Mouse (Mus musculus): ENCODE measurements around the gene Ppp1r3a. TPM values are rescaled to one million over a fixed set of nuclear protein-coding genes. Genes with fewer than 3 reads are reported as not detected.
"Not testable (repeated sequence)": the region's sequence is repeated elsewhere in the genome, so short reads cannot be mapped to it uniquely, and the experiment has no call there.

Ppp1r3a gene
- not detected in 2 replicates for total RNA-seq (2017)

DNA sequence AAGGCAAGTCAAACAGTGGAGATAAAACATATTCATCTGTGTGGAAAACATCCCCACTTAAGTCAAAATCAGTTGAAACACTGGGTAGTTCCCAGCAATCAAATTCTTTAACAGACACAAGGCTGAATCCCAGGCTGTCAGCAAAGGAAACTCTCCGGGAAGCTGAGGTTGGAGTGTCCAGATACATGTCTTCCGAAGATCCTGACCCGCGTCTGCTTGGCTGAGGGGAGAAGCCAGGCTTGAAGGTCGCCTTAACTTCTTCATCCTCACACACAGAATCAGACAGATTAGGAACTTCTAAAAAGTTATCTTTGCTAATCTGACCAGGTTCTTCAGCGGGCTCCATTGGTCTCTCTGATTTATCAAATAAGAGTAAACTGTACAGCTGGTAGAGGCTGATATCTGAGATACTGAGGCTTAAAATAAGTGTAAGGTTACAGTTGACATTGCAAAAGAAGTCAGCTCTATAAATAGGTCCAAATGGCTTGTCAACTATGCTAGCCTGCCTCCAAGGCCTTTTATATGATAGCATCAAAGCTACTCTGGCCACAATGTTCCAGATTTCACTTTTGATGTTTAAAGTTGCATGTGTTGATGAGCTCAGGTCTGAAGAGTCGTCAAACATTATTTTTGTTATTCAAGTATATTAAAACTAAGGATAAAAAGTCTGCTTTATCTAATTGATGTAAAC is at the start of gene Ppp1r3a:
TSS of gene Ppp1r3a (minus strand) at position 374 of the 691 bp plus-strand sequence.
- no peak for ATAC-seq (replicated peaks; ENCODE audit: low read depth, poor library complexity, severe bottlenecking)

DNA sequence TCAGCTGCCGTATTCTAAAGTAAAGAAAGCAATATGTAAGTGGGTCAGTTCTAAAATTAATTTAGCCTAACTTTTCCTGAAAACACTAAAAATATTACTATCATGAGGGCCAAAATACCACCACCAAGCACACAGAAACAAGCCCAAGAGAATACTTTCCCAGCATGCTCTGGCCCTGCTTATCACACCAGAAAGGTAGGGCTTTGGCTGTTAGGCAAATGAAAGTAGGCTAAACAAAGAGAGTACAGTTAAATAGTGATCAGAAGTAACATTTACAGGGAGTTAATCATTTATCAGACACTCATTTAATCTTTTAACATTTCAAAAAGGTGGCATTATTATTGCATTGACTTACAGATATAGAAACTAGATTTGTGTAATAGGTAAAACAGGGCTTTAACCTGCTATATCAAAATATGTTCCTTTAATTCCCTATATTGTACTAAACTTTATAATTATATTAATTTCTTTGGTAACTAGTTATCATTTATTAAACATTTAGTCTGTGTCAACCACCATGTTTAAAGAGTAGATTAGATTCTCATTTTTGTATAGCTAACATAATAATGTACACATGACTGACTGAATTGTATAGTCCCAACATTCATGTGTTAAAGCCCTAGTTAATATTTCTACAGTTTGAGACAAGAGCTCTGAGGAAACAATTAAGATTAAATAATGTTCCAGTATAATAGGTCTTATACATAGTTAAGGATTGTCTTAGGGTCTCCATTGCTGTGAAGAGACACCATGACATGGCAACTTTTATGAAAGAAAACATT is 32.3 kb upstream of the Ppp1r3a start:
- no peak for ATAC-seq (replicated peaks; ENCODE audit: low read depth, poor library complexity, severe bottlenecking)

DNA sequence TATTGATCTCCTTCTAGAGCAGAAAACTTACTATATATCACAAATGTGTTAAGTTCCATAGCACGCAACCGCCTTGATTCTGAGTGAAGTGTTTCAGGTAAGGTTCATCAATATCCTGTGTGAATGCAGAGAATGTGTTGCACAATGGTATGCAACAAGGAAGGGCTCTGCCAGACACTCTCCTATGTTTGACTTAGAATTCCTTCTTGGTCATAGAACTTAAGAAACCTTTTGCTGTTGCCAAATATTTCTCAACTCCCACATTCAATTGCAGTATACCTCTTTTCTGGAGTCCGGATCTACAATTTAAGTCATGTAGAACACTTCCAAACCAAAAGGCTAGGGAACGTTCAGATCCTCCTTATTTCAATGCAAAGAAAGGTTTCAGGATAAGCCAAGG is 22.8 kb upstream of the Ppp1r3a start:
- ATAC-seq (replicated peaks; ENCODE audit: low read depth, poor library complexity, severe bottlenecking): no peak

DNA sequence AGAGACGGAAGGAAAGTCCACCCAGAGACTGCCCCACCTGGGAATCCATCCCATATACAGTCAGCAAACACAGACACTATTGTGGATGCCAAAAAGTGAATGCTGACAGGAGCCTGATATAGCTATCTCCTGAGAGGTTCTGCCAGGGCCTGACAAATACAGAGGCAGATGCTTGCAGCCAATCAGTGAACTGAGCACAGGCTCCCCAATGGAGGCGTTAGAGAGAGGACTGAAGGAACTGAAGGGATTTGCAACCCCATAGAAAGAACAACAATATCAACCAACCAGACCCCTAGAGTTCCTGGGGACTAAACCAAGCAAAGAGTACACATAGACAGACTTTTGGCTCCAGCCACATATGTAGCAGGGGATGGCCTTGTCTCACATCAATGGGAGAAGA is 16.6 kb upstream of the Ppp1r3a start:
- ATAC-seq (replicated peaks; ENCODE audit: low read depth, poor library complexity, severe bottlenecking): no peak

DNA sequence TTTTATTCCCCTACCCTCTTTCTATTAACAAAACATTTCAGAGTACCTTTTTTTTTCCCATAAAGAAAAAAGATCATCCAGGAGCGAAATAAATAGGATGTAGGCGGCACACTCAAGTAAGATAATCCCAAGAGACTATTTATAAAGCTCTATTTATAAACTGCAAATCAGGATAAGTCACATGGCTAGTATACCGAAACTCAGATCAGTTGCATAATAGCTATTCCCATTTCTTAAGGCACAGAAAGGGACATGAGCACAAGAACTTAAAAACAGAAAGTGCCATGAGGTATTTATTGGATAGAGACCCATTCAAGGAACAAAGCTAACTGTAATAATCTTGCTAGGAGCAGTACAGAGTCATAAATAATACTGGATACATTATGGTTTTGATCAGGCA is 2.4 kb upstream of the Ppp1r3a start:
- no peak for ATAC-seq (replicated peaks; ENCODE audit: low read depth, poor library complexity, severe bottlenecking)

DNA sequence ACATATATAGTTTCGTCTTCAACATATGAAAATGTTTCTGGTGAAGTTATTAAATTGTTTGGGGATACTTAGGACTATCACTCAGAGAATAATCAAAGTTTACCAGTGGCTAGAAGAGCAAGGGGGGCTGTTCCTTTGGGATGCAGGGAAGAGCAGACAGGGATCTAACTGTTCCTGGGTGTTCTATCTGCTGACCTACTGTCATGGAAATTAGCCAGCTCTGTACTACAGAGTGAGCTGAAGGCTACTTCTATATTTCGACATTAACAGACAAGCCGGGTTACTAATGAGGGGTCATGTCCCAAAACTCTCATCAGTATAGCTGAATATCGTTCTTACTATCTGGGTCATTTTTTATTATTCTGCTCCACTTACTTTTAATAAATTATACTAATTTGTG is 1.6 kb downstream of the Ppp1r3a start:
- no peak for ATAC-seq (replicated peaks; ENCODE audit: low read depth, poor library complexity, severe bottlenecking)

DNA sequence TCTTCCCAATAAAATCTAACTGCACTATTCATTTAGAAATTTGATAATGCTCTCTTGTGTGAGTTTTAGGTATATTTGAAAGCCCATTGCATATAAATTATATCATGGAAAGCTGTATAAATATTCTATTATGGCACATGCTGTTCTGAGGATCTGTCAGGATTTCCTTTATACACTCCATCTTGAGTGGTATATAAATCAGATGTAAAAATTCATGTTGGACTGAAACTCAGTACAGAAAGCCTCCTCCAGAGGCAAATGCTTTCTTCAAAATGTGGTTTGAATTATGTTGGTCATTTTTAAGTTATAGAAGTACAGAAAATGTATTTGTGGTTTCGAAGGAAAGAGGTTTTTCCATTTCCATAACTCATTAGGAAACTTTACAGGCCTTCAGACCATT is 2.9 kb downstream of the Ppp1r3a start:
- ATAC-seq (replicated peaks; ENCODE audit: low read depth, poor library complexity, severe bottlenecking): no peak

DNA sequence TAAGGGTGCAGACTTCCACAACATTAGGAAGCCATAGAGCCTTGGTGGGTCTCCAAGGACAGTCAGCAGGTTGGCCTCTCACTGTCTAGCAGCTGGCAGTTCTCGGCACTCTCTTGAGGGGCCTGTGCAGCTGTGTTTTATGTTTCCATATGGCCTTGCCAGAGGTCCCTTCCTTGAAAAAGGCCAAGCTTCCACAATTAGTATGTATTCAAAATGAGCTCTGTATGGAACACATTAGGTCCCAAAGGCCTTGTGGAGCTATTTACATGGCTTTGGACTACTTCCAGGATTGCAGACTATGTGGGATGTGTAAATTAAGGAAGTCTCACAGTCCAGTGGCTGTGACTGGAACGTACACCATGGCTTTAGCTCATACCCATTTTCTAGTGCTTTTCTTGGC is 8.1 kb downstream of the Ppp1r3a start:
- ATAC-seq (replicated peaks; ENCODE audit: low read depth, poor library complexity, severe bottlenecking): no peak

DNA sequence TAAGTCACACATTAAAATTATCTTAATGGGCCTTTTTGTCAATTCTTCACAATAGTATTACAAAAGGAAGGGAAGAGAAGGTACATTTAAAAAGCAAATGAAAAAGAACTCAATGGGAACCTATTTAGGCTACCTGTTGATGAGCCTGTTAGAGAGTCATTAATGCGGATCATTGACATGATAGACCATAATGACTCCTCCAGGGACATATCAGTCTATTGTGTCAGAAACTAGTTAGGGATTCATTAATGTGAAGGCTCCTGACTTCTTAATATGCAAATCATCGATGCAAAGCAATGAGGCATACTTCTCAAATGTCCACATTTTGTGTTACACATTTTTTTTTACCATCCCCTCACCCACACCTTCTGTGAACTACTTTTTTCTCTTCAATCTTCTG is 19.1 kb downstream of the Ppp1r3a start:
- ATAC-seq (replicated peaks; ENCODE audit: low read depth, poor library complexity, severe bottlenecking): no peak

DNA sequence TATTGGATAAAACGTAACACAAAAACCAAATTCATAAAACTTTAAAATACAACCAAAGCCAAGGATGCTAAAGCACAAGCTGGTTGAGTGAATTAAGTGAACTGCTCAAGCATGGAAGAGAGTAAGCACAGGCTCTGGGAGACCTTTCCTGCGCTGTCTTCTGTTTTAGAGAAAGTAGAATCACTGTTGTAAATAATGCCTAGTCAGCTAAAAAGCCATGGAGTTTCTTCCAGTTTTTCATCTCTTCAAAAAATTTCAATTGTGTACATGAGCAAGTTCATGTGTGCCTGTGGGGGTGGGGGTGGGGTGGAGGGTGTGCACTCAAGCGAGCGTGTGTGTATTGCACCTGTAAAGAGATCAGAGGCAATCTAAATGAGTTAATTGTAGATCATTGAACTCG is 24.1 kb downstream of the Ppp1r3a start:
- ATAC-seq (replicated peaks; ENCODE audit: low read depth, poor library complexity, severe bottlenecking): no peak

DNA sequence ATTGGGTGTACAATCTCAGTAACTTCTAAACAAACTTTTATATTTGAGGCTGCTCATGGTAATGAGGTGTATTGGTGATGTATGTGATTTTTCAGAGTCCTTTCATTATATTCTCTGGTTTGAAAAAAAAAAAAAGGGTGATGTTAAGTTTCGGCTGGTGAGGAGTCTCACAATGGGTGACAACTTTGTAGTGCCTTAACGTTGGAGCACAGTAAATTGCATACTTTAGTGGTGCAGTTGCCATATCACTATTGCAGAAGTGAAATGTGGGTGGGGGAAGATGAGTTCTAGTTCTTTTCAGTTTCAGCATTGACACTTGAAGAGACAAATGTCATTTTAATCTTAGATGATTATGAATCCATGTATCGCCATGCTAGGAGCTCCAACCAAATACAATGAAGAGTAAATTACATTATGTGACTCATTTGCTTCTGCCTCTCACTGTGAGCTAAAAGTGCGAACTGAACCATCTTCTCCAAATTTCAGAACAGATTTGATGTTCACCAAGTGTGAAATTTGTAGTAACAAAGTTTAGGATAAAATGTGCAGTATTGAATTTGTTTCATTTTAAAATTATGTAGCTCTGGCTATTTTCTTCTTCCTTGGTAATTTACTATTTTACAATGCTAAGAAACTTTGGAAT is 34.2 kb downstream of the Ppp1r3a start:
- no peak for ATAC-seq (replicated peaks; ENCODE audit: low read depth, poor library complexity, severe bottlenecking)

DNA sequence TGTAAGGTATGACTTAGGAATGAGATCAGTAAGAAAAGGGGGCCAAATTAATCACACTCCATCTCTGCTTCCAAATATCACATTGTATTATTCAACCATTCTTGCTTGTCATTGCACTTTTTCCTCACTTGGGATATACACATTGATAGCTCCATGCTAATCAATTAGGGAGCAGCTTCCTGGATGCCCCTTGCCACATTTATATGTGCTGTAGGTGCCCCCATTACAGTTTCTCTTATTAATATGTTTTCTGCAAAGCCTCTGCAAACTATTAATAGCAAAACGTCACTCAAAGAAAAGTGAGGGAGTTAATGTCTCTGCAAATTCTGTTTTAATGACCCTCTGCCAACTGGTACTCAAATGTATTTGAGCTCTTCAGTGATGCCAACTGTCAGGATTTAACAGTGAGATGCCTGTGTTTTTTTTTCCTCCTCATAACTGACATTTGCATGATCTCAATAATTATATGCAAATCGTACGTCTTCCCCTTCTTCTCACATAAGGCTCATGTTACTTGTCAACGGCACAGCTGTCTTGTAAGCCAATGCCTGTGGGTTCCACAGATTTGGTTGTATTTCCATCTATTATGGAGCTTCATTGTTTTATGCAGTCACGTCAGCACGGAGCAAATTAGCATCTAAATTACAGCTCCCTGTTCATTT is 34.8 kb downstream of the Ppp1r3a start:
- ATAC-seq (replicated peaks; ENCODE audit: low read depth, poor library complexity, severe bottlenecking): no peak

DNA sequence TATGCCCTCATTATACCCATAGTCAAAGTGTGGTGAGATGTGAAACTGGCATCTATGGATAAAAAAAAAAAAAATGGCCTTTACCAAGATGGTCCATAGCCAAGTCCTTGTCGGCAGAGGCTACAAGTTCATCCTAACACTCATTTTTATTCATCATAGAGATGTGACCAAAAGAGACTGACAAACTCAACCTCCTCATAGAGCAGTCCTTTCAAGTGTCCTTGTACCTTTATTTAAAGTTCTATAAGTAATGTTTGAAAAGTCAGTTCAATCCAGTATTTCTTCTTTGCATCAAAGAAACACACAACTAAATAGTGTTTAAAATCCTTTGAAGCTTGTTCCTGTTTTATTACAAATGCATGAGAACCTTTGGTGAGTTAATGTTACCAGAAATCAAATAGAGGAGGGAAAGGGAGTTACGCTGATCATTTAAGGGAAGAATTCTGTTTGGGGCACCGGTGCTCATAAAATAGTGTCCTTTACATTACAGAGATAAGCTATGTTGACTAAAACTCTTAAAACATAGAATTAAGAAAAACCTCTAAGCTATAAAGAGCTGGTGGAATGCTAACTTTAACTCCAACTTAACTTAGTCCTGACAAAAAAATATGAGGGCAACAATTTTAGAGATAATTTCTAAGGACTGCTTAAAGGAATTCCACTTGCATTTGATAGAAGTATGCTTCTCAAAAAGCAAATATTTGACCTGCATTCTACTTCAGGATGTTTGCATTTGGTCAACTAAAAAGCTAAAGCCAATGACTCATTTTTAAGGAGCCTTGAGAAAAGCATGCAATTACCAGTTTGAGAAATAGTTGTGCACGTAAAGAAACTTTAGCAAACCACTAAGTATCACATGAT is 39.7 kb downstream of the Ppp1r3a start:
- no peak for ATAC-seq (replicated peaks; ENCODE audit: low read depth, poor library complexity, severe bottlenecking)

DNA sequence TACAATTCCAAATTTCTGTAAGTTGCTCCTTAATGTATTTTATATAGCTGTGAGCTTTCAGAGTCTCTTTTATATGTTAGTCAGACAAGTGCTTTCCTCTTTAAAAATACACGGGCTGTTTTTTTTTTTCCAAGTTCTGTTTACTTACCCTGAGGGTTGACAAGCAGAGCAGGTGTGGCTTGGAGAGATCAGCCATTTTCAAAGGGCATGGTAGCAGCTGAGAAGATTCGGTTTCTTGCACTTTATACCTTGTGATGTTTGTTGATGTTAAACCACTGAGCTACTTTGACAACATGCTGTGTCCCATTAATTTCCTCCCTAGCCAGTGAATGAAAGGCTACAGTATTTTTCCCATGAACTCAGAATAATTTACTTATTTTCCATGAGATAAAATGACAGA is 42.9 kb downstream of the Ppp1r3a start:
- ATAC-seq (replicated peaks; ENCODE audit: low read depth, poor library complexity, severe bottlenecking): no peak

DNA sequence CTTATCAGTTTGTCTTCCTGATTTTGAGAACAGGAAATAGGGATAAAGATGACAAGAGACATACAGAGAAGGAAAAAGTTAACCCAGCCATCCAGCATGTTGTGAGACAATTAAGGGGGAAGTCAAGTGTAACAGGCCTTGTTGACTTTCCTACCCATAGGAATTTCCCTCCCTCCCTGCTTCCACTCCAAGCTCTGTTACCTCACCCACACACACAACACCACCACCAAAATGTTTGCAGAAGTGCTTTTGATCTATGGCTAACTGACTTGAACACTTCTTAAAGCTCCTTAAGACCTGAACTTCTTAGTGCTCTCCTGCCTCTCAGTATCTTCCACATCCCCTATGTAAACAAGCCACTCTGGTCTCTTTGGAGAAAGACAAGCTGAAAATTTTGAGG is 55.0 kb downstream of the Ppp1r3a start:
- no peak for ATAC-seq (replicated peaks; ENCODE audit: low read depth, poor library complexity, severe bottlenecking)

DNA sequence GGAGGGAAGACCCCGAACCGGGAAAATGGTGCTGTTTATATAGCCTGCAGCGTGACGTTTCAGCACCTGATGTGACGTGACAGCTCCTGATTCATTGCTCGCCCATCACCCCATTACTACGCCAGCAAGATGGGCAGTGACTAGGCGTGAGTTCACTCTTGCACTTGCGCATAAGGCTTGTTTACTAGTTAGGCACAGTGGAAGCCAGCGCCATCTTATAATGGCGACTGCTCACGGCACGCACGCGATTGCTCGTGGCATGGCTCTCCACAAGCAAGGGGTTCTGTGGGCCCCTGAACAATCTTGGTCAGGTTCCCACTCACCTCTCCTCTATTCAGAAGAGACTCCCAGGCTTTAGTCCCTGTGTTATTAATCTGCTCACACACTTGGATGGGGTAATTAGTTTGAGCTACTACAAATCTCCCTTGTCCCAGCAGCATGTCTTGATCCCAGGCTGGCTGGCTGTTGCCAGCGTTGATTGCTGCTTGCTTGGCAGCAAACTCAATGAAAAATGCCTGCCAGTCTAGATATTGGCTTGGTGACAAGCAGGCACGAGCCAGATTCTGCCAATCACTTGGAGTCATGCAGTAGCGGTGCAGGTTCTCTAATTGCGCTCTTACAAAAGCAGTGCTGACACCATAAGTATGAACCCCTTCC is 75.7 kb downstream of the Ppp1r3a start:
- not testable (repeated sequence) for ATAC-seq (replicated peaks; ENCODE audit: low read depth, poor library complexity, severe bottlenecking)

DNA sequence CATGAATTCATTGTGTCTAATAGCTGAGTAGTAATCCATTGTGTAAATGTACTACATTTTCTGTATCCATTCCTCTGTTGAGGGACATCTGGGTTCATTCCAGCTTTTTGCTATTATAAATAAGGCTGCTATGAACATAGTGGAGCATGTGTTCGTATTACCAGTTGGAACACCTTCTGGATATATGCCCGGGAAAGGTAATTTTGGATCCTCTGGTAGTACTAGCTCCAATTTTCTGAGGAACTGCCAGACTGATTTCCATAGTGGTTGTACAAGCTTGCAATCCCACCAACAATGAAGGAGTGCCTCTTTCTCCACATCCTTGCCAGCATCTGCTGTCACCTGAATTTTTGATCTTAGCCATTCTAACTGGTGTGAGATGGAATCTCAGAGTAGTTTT is 86.1 kb downstream of the Ppp1r3a start:
- not testable (repeated sequence) for ATAC-seq (replicated peaks; ENCODE audit: low read depth, poor library complexity, severe bottlenecking)

DNA sequence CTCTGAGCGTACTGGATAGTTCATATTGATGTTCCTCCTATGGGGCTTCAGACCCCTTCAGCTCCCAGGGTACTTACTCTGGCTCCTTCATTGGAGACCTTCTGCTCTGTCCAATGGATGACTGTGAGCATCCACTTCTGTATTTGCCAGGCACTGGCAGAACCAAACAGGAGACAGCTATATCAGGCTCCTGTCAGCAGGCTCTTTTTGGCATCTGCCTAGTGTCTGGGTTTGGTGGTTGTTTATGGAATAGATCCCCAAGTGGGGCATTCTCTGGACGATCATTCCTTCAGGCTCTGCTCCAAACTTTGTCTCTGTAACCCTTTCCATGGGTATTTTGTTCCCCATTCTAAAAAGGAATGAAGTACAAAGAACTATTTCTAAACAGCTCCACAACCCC is 87.4 kb downstream of the Ppp1r3a start:
- ATAC-seq (replicated peaks; ENCODE audit: low read depth, poor library complexity, severe bottlenecking): not testable (repeated sequence)
